Mouse (Mus musculus) intestine, embryonic 15.5 days (tissue): ENCODE data around the gene Tcf12. TPM values are rescaled to one million over a fixed set of nuclear protein-coding genes. Genes with fewer than 3 reads are reported as not detected.

Experiments used
- ATAC-seq: fragments of 200-750 bp; cut with Nextera tagmentation; 2 replicates; pipeline ENCODE4 v1.8.0; 2017; ENCODE audit warnings: moderate TSS enrichment, moderate library complexity
- H3K27ac ChIP-seq: fragments of 300-500 bp; sonication (generic); 2 replicates; pipeline ENCODE4 v1.5.1; 2015; ENCODE audit warnings: mild to moderate bottlenecking, inconsistent platforms
- H3K27me3 ChIP-seq: fragments of 300-500 bp; sonication (generic); replicated peaks from 2 replicates; pipeline ENCODE4 v1.6.1; 2015; ENCODE audit warnings: inconsistent platforms
- H3K36me3 ChIP-seq: fragments of 300-500 bp; sonication (generic); 2 replicates; pipeline ENCODE4 v1.6.1; 2015; ENCODE audit warnings: inconsistent platforms
- H3K4me1 ChIP-seq: fragments of 300-500 bp; sonication (generic); replicated peaks from 2 replicates; pipeline ENCODE4 v1.6.1; 2015; ENCODE audit warnings: inconsistent platforms
- H3K4me2 ChIP-seq: fragments of 300-500 bp; sonication (generic); replicated peaks from 2 replicates; pipeline ENCODE4 v1.6.1; 2015; ENCODE audit warnings: mild to moderate bottlenecking, inconsistent platforms
- H3K4me3 ChIP-seq: fragments of 300-500 bp; sonication (generic); replicated peaks from 2 replicates; pipeline ENCODE4 v1.5.1; 2015; ENCODE audit warnings: inconsistent platforms
- H3K9ac ChIP-seq: fragments of 300-500 bp; sonication (generic); 2 replicates; pipeline ENCODE4 v1.6.1; 2015; ENCODE audit warnings: inconsistent platforms
- H3K9me3 ChIP-seq: fragments of 300-500 bp; sonication (generic); 2 replicates; pipeline ENCODE4 v1.6.1; 2016; ENCODE audit warnings: inconsistent platforms
- WGBS: fragments of 180-500 bp; shearing (Covaris S2); methylation state at CpG from one replicate; pipeline ENCODE4 v1.1.7; 2015; 5-methylcytosine and 5-hydroxymethylcytosine counted together
- polyA plus RNA-seq: library from polyadenylated mRNA; unstranded; fragments of >200 nt; fragmentation: Nextera tagmentation; extraction: Ambion mirVana; gene quantifications from 2 replicates; pipeline ENCODE4 v1.2.1, GENCODE M21; 2015

Tcf12 gene
- polyA plus RNA-seq, 1 experiment from 2014 or later = 35.2 TPM

GRCm38 (mm10) chr9:71974541-71974959 is 137.1 kb downstream of the Tcf12 start:
- no peaks in the 10 kb centered on the region for H3K27me3 ChIP-seq
- H3K9me3 ChIP-seq = no peaks in the 10 kb centered on the region
- 31% methylated on average over 2 of the region's 2 CpGs for WGBS
- H3K4me3 ChIP-seq = no peak overlapping the region
- H3K4me1 ChIP-seq = no peaks in the 10 kb centered on the region
- no peak overlapping the region for H3K27ac ChIP-seq
- no peak overlapping the region for H3K4me2 ChIP-seq
- no peak overlapping the region for H3K9ac ChIP-seq
- no peaks in the 10 kb centered on the region for H3K36me3 ChIP-seq
- ATAC-seq = no peak

- ATAC-seq = no peak
- H3K4me1 ChIP-seq = no peaks in the 10 kb centered on the region
- H3K27ac ChIP-seq = no peak overlapping the region
- H3K9me3 ChIP-seq = no peaks in the 10 kb centered on the region
- H3K27me3 ChIP-seq = no peaks in the 10 kb centered on the region
- no peaks in the 10 kb centered on the region for H3K36me3 ChIP-seq
- no peak overlapping the region for H3K9ac ChIP-seq
- H3K4me2 ChIP-seq = no peak overlapping the region
- WGBS = 83% methylated on average over 4 of the region's 4 CpGs
- H3K4me3 ChIP-seq = no peak overlapping the region
These were observed 147.6 kb downstream of the Tcf12 start for GRCm38 (mm10) chr9:71964039-71964438.

- Histone ChIP-seq H3K9ac (no peak overlapping the region), H3K4me2 (no peak overlapping the region), H3K27ac (no peak overlapping the region), H3K27me3 (no peaks in the 10 kb centered on the region), H3K4me3 (no peak overlapping the region), H3K36me3 (no peaks in the 10 kb centered on the region), H3K4me1 (no peaks in the 10 kb centered on the region), H3K9me3 (no peaks in the 10 kb centered on the region)
- no peak for ATAC-seq
These were observed 151.7 kb downstream of the Tcf12 start for GRCm38 (mm10) chr9:71960026-71960396.

GRCm38 (mm10) chr9:71959259-71960025 is 152.2 kb downstream of the Tcf12 start:
- Histone ChIP-seq H3K9ac (no peak overlapping the region), H3K9me3 (no peaks in the 10 kb centered on the region), H3K36me3 (no peaks in the 10 kb centered on the region), H3K27me3 (no peaks in the 10 kb centered on the region), H3K4me3 (no peak overlapping the region), H3K4me2 (no peak overlapping the region), H3K27ac (no peak overlapping the region), H3K4me1 (no peaks in the 10 kb centered on the region)
- 70% methylated on average over 11 of the region's 11 CpGs for WGBS
- peak; percentile 47; the same call in 1 of the 2 replicates for ATAC-seq

- H3K9me3 ChIP-seq = no peaks in the 10 kb centered on the region
- 0 out of 2 replicates have a peak, but pooled peaks cover 5% of the 10 kb centered on the region for H3K4me1 ChIP-seq
- no peaks in the 10 kb centered on the region for H3K36me3 ChIP-seq
- no peak overlapping the region for H3K4me3 ChIP-seq
- peak; percentile 59 for ATAC-seq
- H3K27ac ChIP-seq = no peak overlapping the region
- H3K27me3 ChIP-seq = no peaks in the 10 kb centered on the region
- 53% methylated on average over 2 of the region's 2 CpGs for WGBS
- no peak overlapping the region for H3K9ac ChIP-seq
- H3K4me2 ChIP-seq = no peak overlapping the region
These were observed 158.5 kb downstream of the Tcf12 start for GRCm38 (mm10) chr9:71953217-71953616.

GRCm38 (mm10) chr9:71952621-71953076 is 159.0 kb downstream of the Tcf12 start:
- Histone ChIP-seq H3K4me1 (0 out of 2 replicates have a peak, but pooled peaks cover 5% of the 10 kb centered on the region), H3K4me2 (no peak overlapping the region), H3K27me3 (no peaks in the 10 kb centered on the region), H3K36me3 (no peaks in the 10 kb centered on the region), H3K4me3 (no peak overlapping the region), H3K9ac (no peak overlapping the region), H3K27ac (no peak overlapping the region), H3K9me3 (no peaks in the 10 kb centered on the region)
- no peak for ATAC-seq
- 88% methylated on average over 1 of the region's 1 CpGs for WGBS

GRCm38 (mm10) chr9:71951926-71952325 is 159.7 kb downstream of the Tcf12 start:
- no peaks in the 10 kb centered on the region for H3K36me3 ChIP-seq
- no peak overlapping the region for H3K4me2 ChIP-seq
- no peak overlapping the region for H3K4me3 ChIP-seq
- H3K27me3 ChIP-seq = no peaks in the 10 kb centered on the region
- ATAC-seq = no peak
- H3K4me1 ChIP-seq = 0 out of 2 replicates have a peak, but pooled peaks cover 5% of the 10 kb centered on the region
- no peak overlapping the region for H3K9ac ChIP-seq
- no peaks in the 10 kb centered on the region for H3K9me3 ChIP-seq
- WGBS = 70% methylated on average over 2 of the region's 2 CpGs
- no peak overlapping the region for H3K27ac ChIP-seq

GRCm38 (mm10) chr9:71951341-71951740 is 160.3 kb downstream of the Tcf12 start:
- WGBS = 68% methylated on average over 4 of the region's 4 CpGs
- Histone ChIP-seq H3K27ac (no peak overlapping the region), H3K9me3 (no peaks in the 10 kb centered on the region), H3K27me3 (no peaks in the 10 kb centered on the region), H3K9ac (no peak overlapping the region), H3K36me3 (no peaks in the 10 kb centered on the region), H3K4me1 (0 out of 2 replicates have a peak, but pooled peaks cover 5% of the 10 kb centered on the region), H3K4me2 (no peak overlapping the region), H3K4me3 (no peak overlapping the region)
- ATAC-seq = no peak

GRCm38 (mm10) chr9:71944801-71945200 is 166.9 kb downstream of the Tcf12 start:
- no peaks in the 10 kb centered on the region for H3K4me1 ChIP-seq
- 84% methylated on average over 4 of the region's 4 CpGs for WGBS
- H3K27me3 ChIP-seq = no peaks in the 10 kb centered on the region
- no peak overlapping the region for H3K27ac ChIP-seq
- ATAC-seq = no peak
- no peaks in the 10 kb centered on the region for H3K36me3 ChIP-seq
- H3K9me3 ChIP-seq = no peaks in the 10 kb centered on the region
- no peak overlapping the region for H3K9ac ChIP-seq
- H3K4me3 ChIP-seq = no peak overlapping the region
- no peak overlapping the region for H3K4me2 ChIP-seq

GRCm38 (mm10) chr9:71942424-71942823 is 169.2 kb downstream of the Tcf12 start:
- H3K9ac ChIP-seq = no peak overlapping the region
- H3K4me3 ChIP-seq = no peak overlapping the region
- no peaks in the 10 kb centered on the region for H3K4me1 ChIP-seq
- no peak overlapping the region for H3K27ac ChIP-seq
- no peaks in the 10 kb centered on the region for H3K9me3 ChIP-seq
- H3K4me2 ChIP-seq = no peak overlapping the region
- no peaks in the 10 kb centered on the region for H3K36me3 ChIP-seq
- ATAC-seq = no peak
- no peaks in the 10 kb centered on the region for H3K27me3 ChIP-seq

- Histone ChIP-seq H3K27ac (no peak overlapping the region), H3K4me1 (no peaks in the 10 kb centered on the region), H3K9ac (no peak overlapping the region), H3K4me2 (no peak overlapping the region), H3K4me3 (no peak overlapping the region), H3K36me3 (no peaks in the 10 kb centered on the region), H3K27me3 (no peaks in the 10 kb centered on the region), H3K9me3 (no peaks in the 10 kb centered on the region)
- 0 out of 2 replicates have a peak, but pooled peaks have one; percentile 51 for ATAC-seq
These were observed 171.7 kb downstream of the Tcf12 start for GRCm38 (mm10) chr9:71940016-71940415.

GRCm38 (mm10) chr9:71936199-71936598 is 175.5 kb downstream of the Tcf12 start:
- no peaks in the 10 kb centered on the region for H3K9me3 ChIP-seq
- H3K36me3 ChIP-seq = no peaks in the 10 kb centered on the region
- no peak overlapping the region for H3K4me3 ChIP-seq
- no peaks in the 10 kb centered on the region for H3K4me1 ChIP-seq
- H3K4me2 ChIP-seq = no peak overlapping the region
- H3K27me3 ChIP-seq = no peaks in the 10 kb centered on the region
- H3K9ac ChIP-seq = no peak overlapping the region
- ATAC-seq = no peak
- H3K27ac ChIP-seq = no peak overlapping the region
- 49% methylated on average over 1 of the region's 1 CpGs for WGBS

GRCm38 (mm10) chr9:71934833-71935232 is 176.8 kb downstream of the Tcf12 start:
- no peaks in the 10 kb centered on the region for H3K4me1 ChIP-seq
- no peak overlapping the region for H3K4me3 ChIP-seq
- H3K4me2 ChIP-seq = no peak overlapping the region
- no peaks in the 10 kb centered on the region for H3K9me3 ChIP-seq
- no peaks in the 10 kb centered on the region for H3K36me3 ChIP-seq
- 87% methylated on average over 3 of the region's 3 CpGs for WGBS
- no peaks in the 10 kb centered on the region for H3K27me3 ChIP-seq
- no peak overlapping the region for H3K9ac ChIP-seq
- H3K27ac ChIP-seq = no peak overlapping the region
- ATAC-seq = no peak
